Mouse (Mus musculus): ENCODE results near the gene Islr2. TPM values are rescaled to one million over a fixed set of nuclear protein-coding genes. Genes with fewer than 3 reads are reported as not detected.

Islr2 gene
- polyA plus RNA-seq, 1 experiment: not detected

DNA sequence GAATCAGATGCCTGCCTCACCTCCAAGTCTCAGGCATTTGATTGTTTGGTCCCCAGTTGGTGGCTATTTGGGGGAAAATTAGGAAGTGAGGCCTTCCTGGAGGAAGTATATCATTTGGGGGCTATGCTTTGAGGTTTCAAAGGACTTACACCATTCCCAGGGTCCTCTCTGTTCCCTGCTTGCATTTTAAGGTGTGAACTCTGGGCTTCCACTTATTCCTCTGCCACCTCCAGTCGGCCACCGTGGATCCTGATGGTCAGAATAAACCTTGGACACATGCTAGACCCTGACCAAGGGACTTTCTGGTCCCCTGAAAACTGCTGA, 6.1 kb upstream of the Islr2 start:
- Histone ChIP-seq H3K27ac (ENCODE audit: insufficient read depth, low read depth, low read length) (no peak overlapping the region), H3K4me1 (ENCODE audit: control insufficient read depth, insufficient read depth, low read length) (peaks cover 5% of the 10 kb centered on the region), H3K4me3 (ENCODE audit: insufficient read depth, low read depth, low read length) (no peak overlapping the region)
- no peak for TF ChIP-seq CTCF (IDR thresholded peaks at IDR 0.05; ENCODE audit: insufficient read depth, low read depth, low read length)
- TF ChIP-seq POLR2A (IDR thresholded peaks at IDR 0.05; ENCODE audit: insufficient read depth, low read depth, low read length): no peak
- WGBS: 82% methylated on average over 2 of the region's 2 CpGs

DNA sequence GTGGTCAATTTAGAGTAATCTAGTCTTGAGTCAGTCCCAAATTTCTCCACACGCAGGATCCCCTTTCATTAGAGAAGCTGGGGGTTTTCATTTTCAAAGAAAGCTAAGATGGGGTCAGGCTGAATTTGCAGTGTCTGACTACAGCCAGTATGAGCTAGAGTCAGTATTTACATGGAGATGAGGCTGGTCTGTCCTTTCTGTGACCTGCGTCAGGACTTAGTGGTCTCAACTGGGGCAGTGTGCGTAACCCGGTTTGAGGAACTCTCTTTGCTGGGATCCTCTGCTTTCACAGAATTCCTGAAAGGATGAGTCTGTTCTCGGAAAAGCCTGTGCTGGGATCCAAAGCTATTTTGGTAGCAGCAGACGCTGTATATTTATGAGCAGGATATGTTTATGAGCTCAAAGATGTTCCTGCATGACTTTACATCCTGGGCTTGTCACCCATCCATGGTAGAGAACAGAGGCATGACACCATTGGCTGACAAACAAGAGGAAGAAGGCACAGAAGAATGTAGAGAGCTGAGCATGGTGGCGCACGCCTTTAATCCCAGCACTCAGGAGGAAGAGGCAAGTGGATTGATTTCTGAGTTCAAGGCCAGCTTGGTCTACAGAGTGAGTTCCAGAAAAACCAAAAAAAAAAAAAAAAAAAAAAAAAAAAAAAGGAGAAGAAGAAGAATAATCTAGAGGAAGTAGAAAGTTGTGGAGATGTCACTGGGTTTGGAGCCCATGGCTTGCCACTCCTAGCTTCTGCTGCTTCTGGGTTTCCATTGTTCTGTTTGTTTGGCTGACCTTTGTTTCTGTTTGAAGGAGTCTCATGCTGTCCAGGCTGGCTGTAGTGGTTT, 5.6 kb upstream of the Islr2 start:
- H3K27ac ChIP-seq (ENCODE audit: insufficient read depth, low read depth, low read length): no peak overlapping the region
- 87% methylated on average over 8 of the region's 8 CpGs for WGBS
- peaks cover 5% of the 10 kb centered on the region for H3K4me1 ChIP-seq (ENCODE audit: control insufficient read depth, insufficient read depth, low read length)
- no peak overlapping the region for H3K4me3 ChIP-seq (ENCODE audit: insufficient read depth, low read depth, low read length)
- no peak for TF ChIP-seq POLR2A (IDR thresholded peaks at IDR 0.05; ENCODE audit: insufficient read depth, low read depth, low read length)
- TF ChIP-seq CTCF (IDR thresholded peaks at IDR 0.05; ENCODE audit: insufficient read depth, low read depth, low read length): no peak

DNA sequence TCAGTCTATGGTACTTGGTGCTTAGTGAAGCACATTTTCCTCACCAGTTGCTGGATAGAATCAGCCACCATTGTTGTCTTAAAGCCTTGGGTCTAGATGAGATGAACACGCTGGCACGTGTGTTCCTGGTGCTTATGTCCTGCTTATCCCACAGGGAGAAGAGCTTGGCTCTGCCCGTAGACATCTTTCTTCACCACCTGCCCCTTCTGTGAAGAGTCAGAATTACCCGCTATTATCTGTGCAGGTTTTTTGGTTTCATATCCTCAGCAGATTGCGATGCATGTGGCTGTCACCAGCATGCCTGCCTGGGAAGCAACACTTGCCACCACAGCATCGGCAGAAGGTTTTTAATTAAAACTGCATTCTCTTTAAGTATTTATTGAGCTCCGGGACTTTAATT, 1.9 kb upstream of the Islr2 start:
- TF ChIP-seq CTCF (IDR thresholded peaks at IDR 0.05; ENCODE audit: insufficient read depth, low read depth, low read length) (no peak), POLR2A (IDR thresholded peaks at IDR 0.05; ENCODE audit: insufficient read depth, low read depth, low read length) (no peak)
- Histone ChIP-seq H3K4me1 (ENCODE audit: control insufficient read depth, insufficient read depth, low read length) (peaks cover 23% of the 10 kb centered on the region), H3K27ac (ENCODE audit: insufficient read depth, low read depth, low read length) (no peak overlapping the region), H3K4me3 (ENCODE audit: insufficient read depth, low read depth, low read length) (no peak overlapping the region)
- WGBS: 74% methylated on average over 7 of the region's 7 CpGs

DNA sequence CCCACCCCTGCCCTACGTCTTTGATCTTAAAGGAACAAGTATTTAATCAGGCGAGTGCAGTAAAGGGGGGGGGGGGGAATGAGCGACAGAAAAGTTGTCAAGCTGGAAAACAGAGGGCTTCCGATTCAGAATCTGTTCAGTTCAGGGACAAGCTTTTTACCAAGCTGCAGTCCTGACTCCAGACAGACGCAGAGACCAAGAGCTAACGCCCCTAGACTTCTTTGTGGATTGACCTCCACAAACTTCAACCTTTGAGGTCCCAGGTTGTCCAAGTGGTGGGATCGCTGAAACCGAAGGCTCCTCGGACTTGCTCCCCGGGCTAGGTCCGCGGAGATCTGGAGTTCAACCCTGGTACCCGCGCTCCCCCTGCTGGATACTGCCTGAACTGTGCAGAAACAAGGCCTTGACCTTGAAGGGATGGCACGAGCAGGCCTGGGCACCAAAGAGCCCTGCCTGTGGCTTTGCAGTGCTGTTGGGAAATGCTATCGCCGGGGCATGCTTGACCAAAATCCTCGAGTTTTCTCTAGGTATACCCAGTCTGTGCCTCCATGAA, 405 bp upstream of the Islr2 start:
- 3% methylated on average over 18 of the region's 18 CpGs for WGBS
- Histone ChIP-seq H3K4me3 (ENCODE audit: insufficient read depth, low read depth, low read length) (peak overlapping the region; percentile 27), H3K27ac (ENCODE audit: insufficient read depth, low read depth, low read length) (no peak overlapping the region), H3K4me1 (ENCODE audit: control insufficient read depth, insufficient read depth, low read length) (peaks cover 27% of the 10 kb centered on the region)
- TF ChIP-seq POLR2A (IDR thresholded peaks at IDR 0.05; ENCODE audit: insufficient read depth, low read depth, low read length): no peak
- TF ChIP-seq CTCF (IDR thresholded peaks at IDR 0.05; ENCODE audit: insufficient read depth, low read depth, low read length): peak; percentile 95

DNA sequence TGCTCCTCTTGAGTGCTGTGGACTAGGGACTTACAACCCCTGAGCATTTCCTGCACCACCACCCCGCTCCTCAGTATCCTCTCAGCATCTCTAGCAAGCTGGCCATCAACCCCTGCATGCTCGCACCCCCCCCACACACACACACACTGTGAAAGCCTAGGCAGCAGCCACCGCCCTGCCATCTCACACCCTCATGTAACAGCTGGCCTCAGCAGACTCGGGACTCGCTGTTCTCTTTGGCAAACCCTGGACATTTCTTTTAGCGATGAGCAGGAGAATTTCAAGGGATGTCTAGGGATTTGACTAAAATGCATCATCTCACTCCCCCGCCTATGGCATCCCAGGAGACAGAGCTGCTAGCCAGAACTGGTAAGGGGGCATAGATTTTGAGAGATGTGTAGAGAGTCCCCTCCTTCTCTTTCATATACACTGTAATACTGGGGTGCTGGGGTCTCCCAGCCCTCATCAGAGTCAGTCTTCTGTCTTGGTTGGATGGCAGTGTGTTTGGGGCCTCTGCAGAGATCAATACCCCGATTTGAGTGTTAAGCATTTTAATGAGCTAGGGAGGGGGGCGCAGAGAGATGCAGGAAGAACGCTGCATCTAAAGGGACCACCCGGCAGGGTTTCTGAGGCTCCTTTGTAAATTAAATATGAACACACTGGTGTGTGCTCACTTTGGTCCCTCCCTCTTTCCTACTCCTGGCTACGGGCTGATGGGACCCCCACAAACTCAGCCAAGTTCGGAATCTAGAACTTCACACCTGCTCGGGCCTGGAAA, 1.3 kb downstream of the Islr2 start:
- Histone ChIP-seq H3K4me3 (ENCODE audit: insufficient read depth, low read depth, low read length) (no peak overlapping the region), H3K27ac (ENCODE audit: insufficient read depth, low read depth, low read length) (peak overlapping the region; percentile 1; the same call in 1 of the 2 replicates), H3K4me1 (ENCODE audit: control insufficient read depth, insufficient read depth, low read length) (peaks cover 43% of the 10 kb centered on the region)
- TF ChIP-seq POLR2A (IDR thresholded peaks at IDR 0.05; ENCODE audit: insufficient read depth, low read depth, low read length) (0 out of 2 replicates have a peak, but pooled peaks have one; percentile 28), CTCF (IDR thresholded peaks at IDR 0.05; ENCODE audit: insufficient read depth, low read depth, low read length) (no peak)
- 51% methylated on average over 14 of the region's 14 CpGs for WGBS

DNA sequence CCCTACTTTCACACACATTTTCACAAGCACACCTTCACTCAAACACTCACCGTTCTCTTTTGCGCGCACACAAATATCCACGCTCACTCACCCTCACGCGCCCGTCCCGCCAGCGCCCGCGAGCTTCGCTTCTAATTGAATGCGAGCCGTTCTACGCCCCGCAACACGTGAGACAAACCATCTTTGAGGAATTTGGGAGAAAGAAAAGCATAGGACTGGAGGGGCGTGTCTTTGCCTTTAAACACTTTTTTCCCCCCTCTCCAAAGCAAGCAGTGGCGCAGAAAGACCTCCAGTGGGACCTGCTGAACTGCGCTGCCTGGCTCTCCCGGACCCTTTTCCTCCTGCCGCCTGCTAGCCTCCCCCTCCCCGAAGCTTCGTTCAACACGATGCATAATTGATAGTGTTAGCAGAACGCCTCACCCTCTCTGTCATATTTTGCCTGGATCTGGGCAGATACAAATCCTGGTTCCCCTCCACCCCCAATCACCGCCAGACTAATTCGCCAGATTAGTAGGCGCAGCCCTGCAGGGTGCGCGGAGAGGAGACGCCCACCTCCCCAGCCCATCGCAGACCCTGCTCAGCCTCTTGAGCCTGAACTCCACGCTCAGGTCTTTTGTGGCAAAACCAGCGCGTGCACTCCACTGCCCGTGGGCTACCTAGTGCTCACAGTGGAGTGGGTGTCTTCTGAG, 2.1 kb downstream of the Islr2 start:
- 4% methylated on average over 37 of the region's 37 CpGs for WGBS

DNA sequence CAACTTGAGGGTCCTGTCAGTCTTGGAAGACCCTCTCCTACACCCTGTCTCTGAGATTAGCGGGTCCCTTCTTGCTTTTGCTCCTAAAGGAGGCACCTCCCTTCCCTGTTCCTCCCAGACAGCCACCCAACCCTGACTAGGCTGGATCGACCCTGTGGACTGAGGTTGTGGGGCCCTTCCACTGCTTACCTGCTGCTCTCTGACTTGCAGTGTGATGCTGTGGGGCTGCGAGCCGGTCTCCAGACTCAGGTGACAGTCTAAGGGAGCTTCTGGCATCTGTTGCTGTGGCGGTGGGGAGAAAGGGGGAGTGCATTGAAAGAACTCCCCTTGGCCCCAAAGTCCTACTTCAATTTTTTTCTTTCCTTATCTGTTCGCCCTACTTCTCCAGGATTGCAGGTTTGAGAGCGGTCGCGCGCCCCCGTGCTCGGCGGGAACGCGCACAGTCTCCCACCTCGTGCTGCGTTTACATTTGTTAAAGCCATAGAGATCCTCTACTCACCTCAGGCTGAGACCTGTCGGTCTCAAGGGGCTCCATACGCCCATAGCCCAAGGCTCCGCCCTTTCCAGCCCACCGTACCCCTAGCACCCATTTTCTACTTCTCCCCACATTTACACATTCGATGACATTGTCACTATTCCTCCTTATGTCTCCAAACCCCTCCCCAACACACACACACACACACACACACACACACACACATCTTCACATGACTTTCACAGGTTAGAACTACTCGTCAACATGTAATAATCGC, 2.9 kb downstream of the Islr2 start:
- WGBS: 16% methylated on average over 24 of the region's 24 CpGs
- H3K4me3 ChIP-seq (ENCODE audit: insufficient read depth, low read depth, low read length): peak overlapping the region; percentile 31
- peaks cover 56% of the 10 kb centered on the region for H3K4me1 ChIP-seq (ENCODE audit: control insufficient read depth, insufficient read depth, low read length)
- no peak for TF ChIP-seq POLR2A (IDR thresholded peaks at IDR 0.05; ENCODE audit: insufficient read depth, low read depth, low read length)
- TF ChIP-seq CTCF (IDR thresholded peaks at IDR 0.05; ENCODE audit: insufficient read depth, low read depth, low read length): no peak
- no peak overlapping the region for H3K27ac ChIP-seq (ENCODE audit: insufficient read depth, low read depth, low read length)

More for the DNA sequence above, 2.1 kb downstream of the Islr2 start:
- Histone ChIP-seq H3K4me1 (ENCODE audit: control insufficient read depth, insufficient read depth, low read length) (peaks cover 52% of the 10 kb centered on the region), H3K27ac (ENCODE audit: insufficient read depth, low read depth, low read length) (0 out of 2 replicates have a peak overlapping the region, but pooled peaks have one; percentile 1), H3K4me3 (ENCODE audit: insufficient read depth, low read depth, low read length) (peak overlapping the region; percentile 31)
- TF ChIP-seq POLR2A (IDR thresholded peaks at IDR 0.05; ENCODE audit: insufficient read depth, low read depth, low read length) (no peak), CTCF (IDR thresholded peaks at IDR 0.05; ENCODE audit: insufficient read depth, low read depth, low read length) (no peak)
